Mouse (Mus musculus): ENCODE measurements at regions not wholly inside any gene's neighbourhood (a gene's known extent, or its start where the extent isn't known, plus 50 kb on each side); places are given as distances from the start of the nearest gene placed in this dataset.
"Not testable (repeated sequence)": the region's sequence is repeated elsewhere in the genome, so short reads cannot be mapped to it uniquely, and the experiment has no call there.

DNA sequence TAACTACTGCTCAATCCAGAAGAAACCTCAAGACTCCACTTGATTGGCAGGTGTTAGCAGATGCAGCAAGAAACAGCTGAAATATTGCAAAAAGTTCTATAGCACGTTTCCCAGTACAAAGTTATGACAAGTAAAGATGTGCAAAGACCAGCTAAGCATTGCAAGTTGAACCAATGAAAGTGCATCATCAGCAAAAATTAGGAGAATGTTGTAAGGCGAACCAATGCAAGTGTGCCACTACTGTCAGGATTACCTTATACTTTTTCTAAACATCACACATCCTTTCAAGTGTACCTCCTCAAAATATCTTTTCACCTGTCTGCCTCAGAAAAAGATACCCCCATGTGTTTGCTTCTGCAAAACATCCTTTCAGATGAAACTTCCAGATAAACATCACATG, 244.7 kb downstream of the Slco6d1 start:
- TF ChIP-seq CTCF (conservative IDR thresholded peaks at IDR 0.05; ENCODE audit: low read length) (no peak), POU5F1 (IDR thresholded peaks at IDR 0.05; ENCODE audit: borderline replicate concordance, low read length) (no peak), NANOG (IDR thresholded peaks at IDR 0.05; ENCODE audit: borderline replicate concordance, low read length) (no peak)
- Histone ChIP-seq H3K36me3 (ENCODE audit: insufficient read depth, low read length) (0 out of 2 replicates have a peak, but pooled peaks cover 5% of the 10 kb centered on the region), H3K9me3 (ENCODE audit: low read length) (peaks cover 13% of the 10 kb centered on the region), H3K4me3 (replicated peaks; ENCODE audit: low read length) (no peak overlapping the region), H3K27me3 (ENCODE audit: insufficient read depth, low read length) (no peaks in the 10 kb centered on the region), H3K4me1 (replicated peaks; ENCODE audit: low read depth, low read length) (peaks cover 20% of the 10 kb centered on the region)

DNA sequence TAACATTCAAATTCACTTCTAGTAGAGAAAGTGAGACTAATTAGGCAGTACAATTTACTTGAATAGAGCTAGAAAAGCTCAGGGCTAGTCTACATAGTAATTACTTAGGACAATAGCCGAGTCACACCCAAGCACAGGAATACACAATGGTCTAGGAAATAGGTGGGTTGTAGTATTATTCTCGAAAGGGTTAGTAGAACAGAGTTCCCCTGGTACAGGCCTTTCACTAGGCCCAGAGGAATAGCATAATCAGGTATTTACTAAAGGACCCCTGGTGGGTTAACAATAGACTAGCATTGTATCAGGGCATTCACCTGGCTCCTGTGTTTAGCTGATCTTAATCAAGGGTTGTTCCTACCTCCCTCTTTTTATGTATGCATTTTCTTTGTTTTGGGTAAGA, 246.5 kb downstream of the Slco6d1 start:
- peak; percentile 76 for TF ChIP-seq NANOG (IDR thresholded peaks at IDR 0.05; ENCODE audit: borderline replicate concordance, low read length)
- not testable (repeated sequence) for H3K27me3 ChIP-seq (ENCODE audit: insufficient read depth, low read length); H3K4me3 ChIP-seq (replicated peaks; ENCODE audit: low read length); H3K36me3 ChIP-seq (ENCODE audit: insufficient read depth, low read length)
- peaks cover 20% of the 10 kb centered on the region for H3K4me1 ChIP-seq (replicated peaks; ENCODE audit: low read depth, low read length)
- peaks cover 13% of the 10 kb centered on the region for H3K9me3 ChIP-seq (ENCODE audit: low read length)

DNA sequence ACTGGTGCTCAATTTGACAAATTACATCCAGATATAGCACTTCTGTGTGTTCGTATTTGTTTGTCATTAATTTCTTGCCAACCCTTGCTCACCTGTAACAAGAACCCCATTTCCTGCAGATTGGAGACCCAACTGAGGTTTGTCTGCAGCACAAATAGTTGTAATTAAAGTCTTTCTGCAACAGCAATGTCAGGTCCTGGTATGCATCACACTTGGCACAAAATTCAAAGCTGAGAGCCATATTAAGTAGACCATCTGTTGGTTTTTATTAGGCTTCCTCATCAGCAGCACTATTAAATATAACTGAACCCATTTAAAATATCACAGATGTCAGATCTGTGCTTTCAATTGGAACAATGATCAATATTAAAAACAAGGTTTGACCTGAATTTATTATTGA, 247.0 kb downstream of the Slco6d1 start:
- H3K36me3 ChIP-seq (ENCODE audit: insufficient read depth, low read length) = 0 out of 2 replicates have a peak, but pooled peaks cover 5% of the 10 kb centered on the region
- peaks cover 20% of the 10 kb centered on the region for H3K4me1 ChIP-seq (replicated peaks; ENCODE audit: low read depth, low read length)
- H3K27me3 ChIP-seq (ENCODE audit: insufficient read depth, low read length) = no peaks in the 10 kb centered on the region
- TF ChIP-seq POU5F1 (IDR thresholded peaks at IDR 0.05; ENCODE audit: borderline replicate concordance, low read length) = no peak
- no peak for TF ChIP-seq CTCF (conservative IDR thresholded peaks at IDR 0.05; ENCODE audit: low read length)
- no peak for TF ChIP-seq NANOG (IDR thresholded peaks at IDR 0.05; ENCODE audit: borderline replicate concordance, low read length)
- no peak overlapping the region for H3K4me3 ChIP-seq (replicated peaks; ENCODE audit: low read length)
- H3K9me3 ChIP-seq (ENCODE audit: low read length) = peaks cover 13% of the 10 kb centered on the region

DNA sequence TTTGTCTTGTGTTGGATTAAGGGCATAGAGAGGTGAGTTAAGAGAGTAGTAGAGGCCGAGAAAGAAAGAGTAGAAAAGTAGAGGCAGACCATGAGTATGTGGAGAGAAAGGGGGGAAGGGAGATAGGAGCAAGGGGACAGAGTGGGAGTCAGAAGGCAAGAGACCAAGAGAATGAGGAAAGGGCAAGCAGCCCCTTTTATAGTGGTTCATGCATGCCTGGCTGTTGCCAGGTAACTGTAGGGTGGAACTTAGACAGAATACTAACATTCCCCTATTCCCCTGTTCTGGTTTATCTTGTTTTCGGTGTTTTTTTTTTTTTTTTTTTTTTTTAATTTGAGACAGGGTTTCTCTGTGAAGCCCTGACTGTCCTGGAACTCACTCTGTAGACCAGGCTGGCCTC, 247.7 kb downstream of the Slco6d1 start:
- Histone ChIP-seq H3K9me3 (ENCODE audit: low read length) (peaks cover 13% of the 10 kb centered on the region), H3K36me3 (ENCODE audit: insufficient read depth, low read length) (0 out of 2 replicates have a peak, but pooled peaks cover 5% of the 10 kb centered on the region), H3K27me3 (ENCODE audit: insufficient read depth, low read length) (no peaks in the 10 kb centered on the region), H3K4me3 (replicated peaks; ENCODE audit: low read length) (no peak overlapping the region), H3K4me1 (replicated peaks; ENCODE audit: low read depth, low read length) (peaks cover 20% of the 10 kb centered on the region)
- no peak for TF ChIP-seq NANOG (IDR thresholded peaks at IDR 0.05; ENCODE audit: borderline replicate concordance, low read length)
- no peak for TF ChIP-seq CTCF (conservative IDR thresholded peaks at IDR 0.05; ENCODE audit: low read length)
- TF ChIP-seq POU5F1 (IDR thresholded peaks at IDR 0.05; ENCODE audit: borderline replicate concordance, low read length) = no peak

DNA sequence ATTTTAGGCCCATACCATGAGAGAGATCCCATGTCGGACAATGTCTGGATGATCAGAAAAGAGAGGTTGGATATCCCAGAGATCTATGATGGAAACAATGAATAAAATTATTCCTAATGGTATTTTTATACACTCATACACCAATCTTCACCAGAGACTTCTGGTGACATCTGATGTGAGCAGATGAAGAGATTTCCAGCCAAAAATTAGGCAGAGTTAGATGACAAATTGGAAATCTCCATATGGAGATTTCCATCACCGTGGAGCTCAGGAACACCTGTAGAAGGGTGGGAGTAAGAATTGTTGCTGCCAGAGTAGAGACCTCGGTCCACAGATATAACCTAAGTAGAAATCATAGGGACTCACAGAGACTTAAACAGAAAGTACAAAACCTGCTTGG, 257.8 kb downstream of the Slco6d1 start:
- Histone ChIP-seq H3K4me3 (replicated peaks; ENCODE audit: low read length) (no peak overlapping the region), H3K9me3 (ENCODE audit: low read length) (no peaks in the 10 kb centered on the region), H3K36me3 (ENCODE audit: insufficient read depth, low read length) (no peaks in the 10 kb centered on the region), H3K27me3 (ENCODE audit: insufficient read depth, low read length) (no peaks in the 10 kb centered on the region), H3K4me1 (replicated peaks; ENCODE audit: low read depth, low read length) (no peaks in the 10 kb centered on the region)
- no peak for TF ChIP-seq NANOG (IDR thresholded peaks at IDR 0.05; ENCODE audit: borderline replicate concordance, low read length)
- TF ChIP-seq POU5F1 (IDR thresholded peaks at IDR 0.05; ENCODE audit: borderline replicate concordance, low read length) = no peak
- no peak for TF ChIP-seq CTCF (conservative IDR thresholded peaks at IDR 0.05; ENCODE audit: low read length)

DNA sequence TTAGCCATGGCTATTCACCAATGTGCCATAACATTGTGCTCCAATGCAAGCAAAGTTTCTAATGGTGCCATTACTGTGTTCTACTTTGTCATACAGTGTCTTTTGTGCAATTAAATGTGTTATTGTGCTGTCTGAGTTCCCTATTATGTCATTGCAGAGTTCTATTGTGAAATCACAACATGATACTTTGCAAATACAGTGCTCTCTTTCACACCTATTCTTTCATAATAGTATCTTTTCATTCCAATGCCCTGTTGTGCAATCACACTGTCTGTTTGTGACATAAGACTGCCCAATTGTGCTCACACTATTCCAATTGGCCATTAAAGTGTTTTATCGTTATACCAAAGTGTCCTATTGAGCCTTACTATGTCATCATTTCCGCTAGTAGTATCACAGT, 292.9 kb downstream of the Slco6d1 start:
- H3K4me3 ChIP-seq (replicated peaks; ENCODE audit: low read length) = no peak overlapping the region
- no peaks in the 10 kb centered on the region for H3K36me3 ChIP-seq (ENCODE audit: insufficient read depth, low read length)
- H3K4me1 ChIP-seq (replicated peaks; ENCODE audit: low read depth, low read length) = no peaks in the 10 kb centered on the region

DNA sequence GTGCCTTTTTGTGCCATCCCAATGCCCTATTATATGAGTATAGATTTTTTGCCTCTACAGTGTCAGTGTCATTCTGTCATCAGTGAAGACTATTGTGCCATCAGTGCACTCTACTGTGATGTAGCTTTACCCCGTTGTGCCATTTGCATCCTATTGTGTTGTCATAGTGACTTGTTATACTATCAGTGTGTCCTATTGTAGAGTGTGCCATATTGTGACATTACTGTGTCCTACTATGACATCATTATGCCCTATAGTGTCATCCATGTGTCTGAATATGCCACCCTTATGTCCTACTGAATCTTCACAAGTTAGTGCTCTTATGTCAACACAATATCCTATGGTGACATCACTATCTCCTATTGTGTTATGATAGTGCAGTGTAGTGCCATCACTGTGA, 293.4 kb downstream of the Slco6d1 start:
- H3K4me3 ChIP-seq (replicated peaks; ENCODE audit: low read length) = no peak overlapping the region
- TF ChIP-seq CTCF (conservative IDR thresholded peaks at IDR 0.05; ENCODE audit: low read length) = no peak
- TF ChIP-seq POU5F1 (IDR thresholded peaks at IDR 0.05; ENCODE audit: borderline replicate concordance, low read length) = no peak
- no peak for TF ChIP-seq NANOG (IDR thresholded peaks at IDR 0.05; ENCODE audit: borderline replicate concordance, low read length)
- H3K36me3 ChIP-seq (ENCODE audit: insufficient read depth, low read length) = no peaks in the 10 kb centered on the region
- H3K4me1 ChIP-seq (replicated peaks; ENCODE audit: low read depth, low read length) = no peaks in the 10 kb centered on the region
- no peaks in the 10 kb centered on the region for H3K9me3 ChIP-seq (ENCODE audit: low read length)
- H3K27me3 ChIP-seq (ENCODE audit: insufficient read depth, low read length) = no peaks in the 10 kb centered on the region

More for the DNA sequence above, 292.9 kb downstream of the Slco6d1 start:
- Histone ChIP-seq H3K9me3 (ENCODE audit: low read length) (no peaks in the 10 kb centered on the region), H3K27me3 (ENCODE audit: insufficient read depth, low read length) (no peaks in the 10 kb centered on the region)
- no peak for TF ChIP-seq NANOG (IDR thresholded peaks at IDR 0.05; ENCODE audit: borderline replicate concordance, low read length)

DNA sequence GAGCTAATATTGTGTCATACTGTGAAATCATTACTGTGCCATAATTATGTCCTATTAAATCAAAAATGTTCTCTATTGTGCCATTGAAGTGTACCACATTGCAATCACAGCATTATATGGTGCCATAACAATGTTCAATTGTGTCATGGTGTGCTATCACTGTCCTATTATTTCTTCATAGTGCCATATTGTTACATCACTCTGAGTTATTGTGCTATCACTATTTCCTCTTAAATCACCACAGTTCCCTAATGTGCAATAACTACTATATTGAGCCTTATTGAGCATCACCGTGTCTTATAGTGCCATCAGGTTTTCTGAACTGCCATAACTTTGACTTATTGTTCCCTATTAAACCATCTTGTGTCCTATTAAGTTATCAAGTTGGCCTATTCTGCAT, 299.7 kb downstream of the Slco6d1 start:
- no peak overlapping the region for H3K4me3 ChIP-seq (replicated peaks; ENCODE audit: low read length)
- no peaks in the 10 kb centered on the region for H3K4me1 ChIP-seq (replicated peaks; ENCODE audit: low read depth, low read length)
- H3K9me3 ChIP-seq (ENCODE audit: low read length) = no peaks in the 10 kb centered on the region
- no peaks in the 10 kb centered on the region for H3K36me3 ChIP-seq (ENCODE audit: insufficient read depth, low read length)
- no peaks in the 10 kb centered on the region for H3K27me3 ChIP-seq (ENCODE audit: insufficient read depth, low read length)
- TF ChIP-seq CTCF (conservative IDR thresholded peaks at IDR 0.05; ENCODE audit: low read length) (no peak), POU5F1 (IDR thresholded peaks at IDR 0.05; ENCODE audit: borderline replicate concordance, low read length) (no peak), NANOG (IDR thresholded peaks at IDR 0.05; ENCODE audit: borderline replicate concordance, low read length) (no peak)

DNA sequence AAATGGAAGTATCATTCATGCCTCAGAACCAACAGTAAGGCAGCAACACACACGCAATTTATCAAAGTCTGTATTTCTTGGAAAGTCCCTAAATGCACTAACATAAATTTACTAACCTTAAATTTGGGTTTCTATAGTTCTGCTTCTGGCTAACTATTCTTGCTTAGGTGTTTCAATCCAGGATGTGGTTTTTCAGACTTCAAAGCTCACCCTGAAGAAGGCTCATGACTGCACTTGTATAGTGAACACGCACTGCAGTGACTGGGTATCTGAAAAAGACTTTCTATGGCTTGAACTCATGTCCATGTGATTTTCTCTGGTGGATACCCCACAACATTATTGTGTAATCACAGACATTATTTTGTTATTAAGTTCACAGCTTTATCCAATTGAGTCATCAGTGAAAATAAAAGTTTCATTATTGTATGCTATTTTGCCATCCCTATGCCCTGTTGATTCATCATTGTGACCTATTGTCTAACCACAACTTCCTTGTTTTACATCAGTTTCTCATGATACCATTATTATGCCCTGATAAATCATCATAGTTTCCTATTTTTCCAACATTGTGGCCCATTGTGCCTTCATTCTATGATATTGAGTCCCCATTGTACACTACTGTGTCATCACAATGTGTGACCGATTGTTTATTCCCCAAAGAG, 306.6 kb downstream of the Slco6d1 start:
- Histone ChIP-seq H3K27me3 (ENCODE audit: insufficient read depth, low read length) (no peaks in the 10 kb centered on the region), H3K4me3 (replicated peaks; ENCODE audit: low read length) (no peak overlapping the region), H3K36me3 (ENCODE audit: insufficient read depth, low read length) (no peaks in the 10 kb centered on the region), H3K4me1 (replicated peaks; ENCODE audit: low read depth, low read length) (no peaks in the 10 kb centered on the region), H3K9me3 (ENCODE audit: low read length) (no peaks in the 10 kb centered on the region)
- TF ChIP-seq NANOG (IDR thresholded peaks at IDR 0.05; ENCODE audit: borderline replicate concordance, low read length) (no peak), POU5F1 (IDR thresholded peaks at IDR 0.05; ENCODE audit: borderline replicate concordance, low read length) (no peak), CTCF (conservative IDR thresholded peaks at IDR 0.05; ENCODE audit: low read length) (no peak)

All from E14TG2a.4 (cell line).